Mouse (Mus musculus) neural tube, embryonic 14.5 days (tissue): ENCODE results near the gene Sh3bp1. TPM values are rescaled to one million over a fixed set of nuclear protein-coding genes. Genes with fewer than 3 reads are reported as not detected.

Experiments used
- ATAC-seq: fragments of 200-750 bp; cut with Nextera tagmentation; 2 replicates; pipeline ENCODE4 v1.8.0; 2017; ENCODE audit warnings: low read depth, mild to moderate bottlenecking, moderate TSS enrichment, moderate library complexity
- H3K27ac ChIP-seq: fragments of 300-500 bp; sonication (generic); 2 replicates; pipeline ENCODE4 v1.5.1; 2014; ENCODE audit warnings: low read depth, mild to moderate bottlenecking, control low read depth, low read length, moderate library complexity, mixed read lengths
- H3K27me3 ChIP-seq: fragments of 300-500 bp; sonication (generic); 2 replicates; pipeline ENCODE4 v1.6.1; 2014; ENCODE audit warnings: low read length; ENCODE audit not compliant: control insufficient read depth, insufficient read depth
- H3K36me3 ChIP-seq: fragments of 300-500 bp; sonication (generic); 2 replicates; pipeline ENCODE4 v1.6.1; 2014; ENCODE audit warnings: low read length, mixed read lengths; ENCODE audit not compliant: control insufficient read depth, insufficient read depth
- H3K4me1 ChIP-seq: fragments of 300-500 bp; sonication (generic); 2 replicates; pipeline ENCODE4 v1.6.1; 2014; ENCODE audit warnings: low read length; ENCODE audit not compliant: control insufficient read depth, insufficient read depth
- H3K4me2 ChIP-seq: fragments of 300-500 bp; sonication (generic); 2 replicates; pipeline ENCODE4 v1.6.1; 2014; ENCODE audit warnings: mild to moderate bottlenecking, low read depth, low read length, control low read depth
- H3K4me3 ChIP-seq: fragments of 300-500 bp; sonication (generic); 2 replicates; pipeline ENCODE4 v1.5.1; 2014; ENCODE audit warnings: low read depth, low read length, control low read depth, mixed read lengths
- H3K9ac ChIP-seq: fragments of 300-500 bp; sonication (generic); replicated peaks from 2 replicates; pipeline ENCODE4 v1.6.1; 2014; ENCODE audit warnings: low read depth, mild to moderate bottlenecking, control low read depth, low read length, mixed read lengths
- H3K9me3 ChIP-seq: fragments of 300-500 bp; sonication (generic); 2 replicates; pipeline ENCODE4 v1.6.1; 2016; ENCODE audit warnings: low read length; ENCODE audit not compliant: control insufficient read depth
- WGBS: fragments of 180-500 bp; shearing (Covaris S2); extraction: QIAGEN DNeasy Blood & Tissue Kit; methylation state at CpG from one replicate; pipeline ENCODE4 v1.1.7; 2014; 5-methylcytosine and 5-hydroxymethylcytosine counted together
- polyA plus RNA-seq: library from polyadenylated mRNA; unstranded; fragments of >200 nt; fragmentation: Nextera tagmentation; extraction: Ambion mirVana; gene quantifications from 2 replicates; pipeline ENCODE4 v1.2.1, GENCODE M21; 2014

Gene Sh3bp1
- polyA plus RNA-seq, 1 experiment from 2014 or later, result 3.4 TPM

DNA sequence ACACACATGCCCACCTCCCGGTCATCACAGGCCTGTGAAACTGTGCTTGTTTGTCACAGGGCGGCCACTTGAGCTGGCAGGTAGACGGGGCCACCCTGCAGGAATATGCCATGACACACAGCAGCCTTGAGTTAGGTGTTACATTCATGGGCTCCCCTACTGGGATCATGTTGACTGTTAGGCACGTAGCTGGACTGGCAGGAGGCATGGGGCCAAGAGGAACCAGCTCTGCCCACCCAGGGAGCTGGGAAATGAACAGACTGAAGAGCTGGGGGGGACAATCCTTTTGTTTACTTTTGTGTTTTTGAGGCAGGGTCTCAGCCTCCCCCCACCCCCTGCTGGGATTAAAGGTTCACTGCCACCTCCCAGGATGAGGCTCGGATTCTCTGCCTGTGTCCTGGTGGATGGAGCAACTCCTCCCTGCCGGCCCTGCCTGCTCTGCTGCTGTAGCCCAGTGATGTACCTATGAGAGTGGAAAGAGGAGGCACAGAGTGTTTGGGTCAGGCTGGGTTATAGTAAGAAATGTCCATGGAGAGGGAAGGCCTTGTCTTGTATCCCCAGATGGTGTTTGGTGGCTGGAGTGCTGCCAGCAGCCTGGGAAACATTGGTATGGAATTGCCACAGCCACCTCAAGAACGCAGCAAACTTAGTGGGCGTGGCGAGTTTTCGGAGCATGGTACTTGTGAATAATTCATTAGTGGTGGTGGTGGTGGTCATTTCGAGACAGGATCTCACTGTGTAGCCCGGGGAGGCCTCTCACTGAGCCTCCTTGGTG is 16.7 kb downstream of the Sh3bp1 start:
- H3K27ac ChIP-seq, result peak overlapping the region; percentile 8; the same call in 1 of the 2 replicates
- H3K27me3 ChIP-seq, result no peaks in the 10 kb centered on the region
- ATAC-seq, result no peak
- H3K4me1 ChIP-seq, result peaks cover 27% of the 10 kb centered on the region
- WGBS, result 35% methylated on average over 12 of the region's 12 CpGs
- peak overlapping the region; percentile 52 for H3K9ac ChIP-seq
- H3K36me3 ChIP-seq, result no peaks in the 10 kb centered on the region
- H3K4me2 ChIP-seq, result peak overlapping the region; percentile 89
- peak overlapping the region; percentile 71 for H3K4me3 ChIP-seq
- H3K9me3 ChIP-seq, result no peaks in the 10 kb centered on the region

DNA sequence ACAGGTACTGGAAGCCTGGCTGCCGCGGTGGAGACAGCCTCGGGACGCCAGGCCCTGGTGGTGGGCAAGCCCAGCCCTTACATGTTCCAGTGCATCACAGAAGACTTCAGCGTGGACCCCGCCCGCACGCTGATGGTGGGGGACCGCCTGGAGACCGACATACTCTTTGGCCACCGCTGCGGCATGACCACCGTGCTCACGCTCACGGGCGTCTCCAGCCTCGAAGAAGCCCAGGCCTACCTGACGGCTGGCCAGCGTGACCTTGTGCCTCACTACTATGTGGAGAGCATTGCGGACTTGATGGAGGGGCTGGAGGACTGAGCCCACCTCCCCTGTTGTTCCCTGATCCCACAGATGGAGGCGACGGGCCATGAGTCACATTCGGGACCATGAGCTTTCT is 18.6 kb downstream of the Sh3bp1 start:
- peaks cover 25% of the 10 kb centered on the region for H3K4me1 ChIP-seq
- 94% methylated on average over 23 of the region's 23 CpGs for WGBS

DNA sequence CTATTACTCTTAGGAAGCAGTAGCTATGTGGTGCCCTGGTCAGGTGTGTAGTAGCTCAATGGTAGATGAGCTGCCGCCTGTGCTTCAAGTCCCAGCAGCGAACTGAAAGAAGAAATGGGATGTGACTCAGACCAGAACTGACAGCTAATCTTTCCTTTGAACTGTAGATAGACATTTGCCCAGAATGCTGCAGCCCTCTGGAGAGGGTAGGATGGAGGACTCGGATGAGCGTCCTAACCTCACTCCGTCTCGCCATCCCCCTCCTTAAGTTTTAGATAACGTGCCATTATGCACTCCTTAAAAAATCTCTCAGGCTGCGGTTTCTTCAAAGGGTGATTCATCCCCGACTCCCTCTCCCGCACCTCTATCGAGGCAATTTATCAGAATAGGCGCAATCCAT is 20.3 kb downstream of the Sh3bp1 start:
- no peak overlapping the region for H3K27ac ChIP-seq
- no peak overlapping the region for H3K4me2 ChIP-seq
- H3K9ac ChIP-seq, result no peak overlapping the region
- no peaks in the 10 kb centered on the region for H3K36me3 ChIP-seq
- no peaks in the 10 kb centered on the region for H3K27me3 ChIP-seq
- no peak for ATAC-seq
- 79% methylated on average over 12 of the region's 12 CpGs for WGBS
- H3K4me3 ChIP-seq, result no peak overlapping the region
- H3K9me3 ChIP-seq, result no peaks in the 10 kb centered on the region
- peaks cover 18% of the 10 kb centered on the region for H3K4me1 ChIP-seq

More for the DNA sequence above, 18.6 kb downstream of the Sh3bp1 start:
- ATAC-seq, result no peak
- no peaks in the 10 kb centered on the region for H3K36me3 ChIP-seq
- no peaks in the 10 kb centered on the region for H3K9me3 ChIP-seq
- no peak overlapping the region for H3K9ac ChIP-seq
- H3K27me3 ChIP-seq, result no peaks in the 10 kb centered on the region
- no peak overlapping the region for H3K4me3 ChIP-seq
- H3K4me2 ChIP-seq, result no peak overlapping the region
- no peak overlapping the region for H3K27ac ChIP-seq

DNA sequence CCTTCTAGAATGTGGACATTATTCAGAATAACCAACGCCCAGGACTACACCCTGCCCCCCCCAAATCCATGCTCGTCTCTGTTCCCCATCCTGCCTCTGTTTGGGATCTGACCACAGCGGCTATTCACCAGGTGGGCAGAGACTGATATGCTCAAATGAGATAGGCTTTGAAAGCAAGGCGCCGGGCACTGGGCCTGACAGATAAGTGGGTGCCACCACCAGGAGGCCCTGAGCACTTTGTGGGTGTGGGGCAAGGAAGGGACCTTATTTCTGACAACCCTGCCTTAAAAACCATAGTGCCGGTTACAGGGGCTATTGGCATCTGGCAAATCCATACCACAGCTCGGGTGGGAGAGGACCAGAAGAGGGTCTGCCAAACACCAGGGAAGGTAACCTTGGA is 23.1 kb downstream of the Sh3bp1 start:
- Histone ChIP-seq H3K9me3 (no peaks in the 10 kb centered on the region), H3K36me3 (no peaks in the 10 kb centered on the region), H3K27me3 (no peaks in the 10 kb centered on the region), H3K4me3 (no peak overlapping the region), H3K4me2 (no peak overlapping the region), H3K27ac (no peak overlapping the region), H3K4me1 (peaks cover 8% of the 10 kb centered on the region; the same call in 1 of the 2 replicates), H3K9ac (no peak overlapping the region)
- no peak for ATAC-seq
- WGBS, result 92% methylated on average over 7 of the region's 7 CpGs

DNA sequence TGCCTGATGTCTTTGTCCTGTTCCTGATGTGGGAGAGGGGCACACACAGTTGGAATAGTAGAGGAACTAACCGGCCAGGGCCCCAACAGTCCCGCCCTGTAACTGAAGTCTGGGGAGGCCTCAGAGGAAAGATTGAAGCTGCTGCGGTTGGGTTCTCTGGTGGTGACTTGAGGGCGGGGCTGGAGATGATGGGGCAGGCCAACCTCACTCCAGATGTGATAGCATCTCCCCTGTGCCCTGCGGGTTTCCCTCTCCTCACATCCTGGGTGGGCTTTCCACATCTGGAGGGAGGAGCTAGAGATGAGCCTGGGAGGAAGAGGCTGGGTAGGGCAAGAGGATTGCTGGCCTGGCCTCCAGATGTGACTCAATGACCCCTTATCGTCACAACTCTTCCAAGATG is 24.0 kb downstream of the Sh3bp1 start:
- H3K36me3 ChIP-seq, result no peaks in the 10 kb centered on the region
- 72% methylated on average over 6 of the region's 6 CpGs for WGBS
- no peaks in the 10 kb centered on the region for H3K27me3 ChIP-seq
- ATAC-seq, result no peak
- H3K4me3 ChIP-seq, result no peak overlapping the region
- H3K27ac ChIP-seq, result no peak overlapping the region
- H3K9me3 ChIP-seq, result no peaks in the 10 kb centered on the region
- H3K4me1 ChIP-seq, result peaks cover 8% of the 10 kb centered on the region; the same call in 1 of the 2 replicates
- no peak overlapping the region for H3K9ac ChIP-seq
- no peak overlapping the region for H3K4me2 ChIP-seq

DNA sequence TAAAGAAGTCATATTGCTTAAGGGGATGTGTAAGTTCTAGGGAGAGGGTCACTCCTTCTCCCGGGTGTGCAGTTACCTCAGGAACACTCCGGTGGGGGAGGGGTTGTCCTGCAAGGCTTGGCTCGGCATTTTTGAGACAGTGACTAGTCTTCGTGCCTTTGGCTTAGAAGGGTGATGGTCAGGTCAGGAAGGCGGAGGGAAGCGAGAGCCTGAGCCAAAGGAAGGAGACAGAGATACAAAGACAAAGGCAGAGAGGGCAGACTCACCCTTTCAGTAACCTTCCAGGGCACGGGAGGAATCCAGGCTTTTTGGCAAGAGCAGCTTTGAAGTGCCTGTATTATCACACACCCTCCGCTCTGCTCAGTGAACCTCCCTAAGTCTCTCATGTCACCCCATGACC is 25.6 kb downstream of the Sh3bp1 start:
- H3K36me3 ChIP-seq, result no peaks in the 10 kb centered on the region
- H3K9ac ChIP-seq, result no peak overlapping the region
- ATAC-seq, result no peak
- no peak overlapping the region for H3K27ac ChIP-seq
- H3K27me3 ChIP-seq, result no peaks in the 10 kb centered on the region
- H3K4me1 ChIP-seq, result peaks cover 8% of the 10 kb centered on the region; the same call in 1 of the 2 replicates
- H3K4me3 ChIP-seq, result no peak overlapping the region
- 34% methylated on average over 8 of the region's 8 CpGs for WGBS
- H3K9me3 ChIP-seq, result no peaks in the 10 kb centered on the region
- H3K4me2 ChIP-seq, result no peak overlapping the region

DNA sequence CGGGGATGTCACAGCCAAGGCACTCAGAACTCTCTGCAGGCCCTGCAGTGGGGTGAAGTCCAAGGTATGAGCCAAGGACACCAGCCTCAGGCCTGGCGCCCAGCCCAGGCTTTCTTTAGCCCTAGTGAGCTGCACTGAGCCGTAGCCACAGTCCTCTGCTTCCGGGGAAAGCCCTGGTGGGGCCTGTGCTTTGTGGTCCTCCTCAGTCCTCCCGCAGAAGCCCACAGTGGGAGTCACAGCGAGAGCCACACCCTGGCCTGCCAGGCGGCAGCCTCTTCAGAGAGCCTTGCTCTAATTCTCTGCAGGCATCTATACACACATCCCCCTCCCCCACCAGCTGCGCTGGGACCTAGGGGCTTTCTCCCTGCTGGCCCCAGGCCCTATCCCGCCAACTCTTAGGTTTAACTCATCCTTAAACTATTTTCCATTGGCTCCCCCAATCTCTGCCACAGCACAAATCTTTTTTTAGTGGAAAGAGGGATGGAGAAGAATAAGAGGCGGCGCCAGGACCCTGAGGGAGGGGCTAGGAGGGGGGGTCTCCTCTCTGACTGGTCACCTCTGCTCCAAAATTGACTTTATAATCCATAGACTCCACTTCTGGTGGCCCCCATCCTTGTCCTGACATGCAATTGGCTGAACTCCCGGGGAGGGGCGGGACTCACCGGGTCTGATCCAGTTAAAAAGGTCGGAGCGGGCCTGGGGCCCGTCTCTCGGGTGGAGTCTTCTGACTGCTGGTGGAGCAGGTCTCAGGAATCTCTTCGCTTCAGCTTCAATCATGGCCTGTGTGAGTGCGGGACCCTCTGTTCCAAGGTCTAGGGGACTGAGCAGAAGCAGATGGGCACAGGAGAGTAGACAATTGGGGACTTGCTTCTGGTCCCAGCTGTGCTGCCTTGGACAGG is 26.7 kb downstream of the Sh3bp1 start, which contains the start of gene Lgals1:
TSS of gene Lgals1 (plus strand) at position 705 of the 899 bp plus-strand sequence.
- peak within 1 kb of the TSS; percentile 20; the same call in 1 of the 2 replicates for H3K4me3 ChIP-seq

DNA sequence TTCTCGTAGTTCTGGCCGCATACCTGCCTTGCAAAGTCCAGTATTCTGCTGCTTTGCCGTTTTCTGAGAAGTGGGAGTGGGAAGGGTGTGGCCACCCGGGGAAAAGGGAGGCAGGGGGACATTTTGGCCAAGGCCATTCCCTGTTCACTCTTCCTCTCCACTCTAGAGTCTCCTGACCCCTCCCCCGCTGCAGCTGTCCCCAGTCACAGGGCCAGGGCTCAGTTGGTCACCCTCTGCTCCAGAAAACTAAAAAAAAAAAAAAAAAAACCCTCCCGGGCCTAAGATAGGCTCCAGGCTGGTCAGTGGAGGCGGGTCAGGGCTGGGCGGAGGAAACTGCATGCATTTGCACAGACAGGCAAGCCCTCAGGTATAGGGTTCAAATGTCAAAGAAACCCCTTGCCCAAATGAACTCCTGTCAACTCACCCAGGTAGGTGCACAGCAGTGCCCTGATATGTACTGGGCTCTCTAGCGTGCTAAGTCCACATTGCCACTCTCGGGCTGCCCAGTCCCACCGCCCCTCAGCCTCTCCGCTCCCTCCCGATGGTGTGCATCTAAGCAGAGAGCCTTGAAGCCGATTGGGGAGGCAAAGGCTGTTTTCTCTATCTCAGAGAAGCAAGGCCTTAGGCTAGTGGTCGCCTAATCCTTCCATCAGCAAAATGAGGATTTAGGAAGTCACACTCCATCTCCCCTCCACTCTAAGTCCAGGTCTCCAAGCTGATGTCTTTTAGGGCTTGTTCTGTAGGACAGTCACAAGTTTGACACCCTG is 27.6 kb downstream of the Sh3bp1 start:
- Histone ChIP-seq H3K9ac (peak overlapping the region; percentile 8; the same call in 1 of the 2 replicates), H3K27ac (no peak overlapping the region), H3K9me3 (no peaks in the 10 kb centered on the region), H3K4me1 (peaks cover 8% of the 10 kb centered on the region; the same call in 1 of the 2 replicates), H3K27me3 (no peaks in the 10 kb centered on the region), H3K4me2 (peak overlapping the region; percentile 59), H3K36me3 (no peaks in the 10 kb centered on the region), H3K4me3 (peak overlapping the region; percentile 20; the same call in 1 of the 2 replicates)
- no peak for ATAC-seq
- WGBS, result 28% methylated on average over 15 of the region's 15 CpGs

More for the DNA sequence above, 26.7 kb downstream of the Sh3bp1 start, which contains the start of gene Lgals1:
- Histone ChIP-seq H3K27ac (peak within 1 kb of the TSS; percentile 64), H3K4me1 (peaks cover 8% of the 10 kb centered on the region; the same call in 1 of the 2 replicates), H3K27me3 (no peaks in the 10 kb centered on the region), H3K9ac (peak within 1 kb of the TSS; percentile 32; the same call in 1 of the 2 replicates), H3K36me3 (no peaks in the 10 kb centered on the region), H3K4me2 (peak within 1 kb of the TSS; percentile 59), H3K9me3 (no peaks in the 10 kb centered on the region)
- 8% methylated on average over 20 of the region's 20 CpGs for WGBS
- ATAC-seq, result peak; percentile 65; the same call in 1 of the 2 replicates
